Mouse (Mus musculus) forebrain, embryonic 15.5 days (tissue): ENCODE data around the gene Nbl1. TPM values are rescaled to one million over a fixed set of nuclear protein-coding genes. Genes with fewer than 3 reads are reported as not detected.

ENCODE experiments used
- ATAC-seq: fragments of 200-750 bp; cut with Nextera tagmentation; replicated peaks from 2 replicates; pipeline ENCODE4 v1.8.0; 2017; ENCODE audit warnings: mild to moderate bottlenecking, moderate TSS enrichment, moderate library complexity
- H3K27ac ChIP-seq: fragments of 300-500 bp; sonication (generic); replicated peaks from 2 replicates; pipeline ENCODE4 v1.5.1; 2015; ENCODE audit warnings: mild to moderate bottlenecking, inconsistent platforms
- H3K27me3 ChIP-seq: fragments of 300-500 bp; sonication (generic); 2 replicates; pipeline ENCODE4 v1.6.1; 2015; ENCODE audit warnings: inconsistent platforms
- H3K36me3 ChIP-seq: fragments of 300-500 bp; sonication (generic); 2 replicates; pipeline ENCODE4 v1.6.1; 2015; ENCODE audit warnings: mild to moderate bottlenecking, inconsistent platforms
- H3K4me1 ChIP-seq: fragments of 300-500 bp; sonication (generic); 2 replicates; pipeline ENCODE4 v1.6.1; 2015; ENCODE audit warnings: inconsistent platforms
- H3K4me2 ChIP-seq: fragments of 300-500 bp; sonication (generic); replicated peaks from 2 replicates; pipeline ENCODE4 v1.6.1; 2015; ENCODE audit warnings: mild to moderate bottlenecking, inconsistent platforms
- H3K4me3 ChIP-seq: fragments of 300-500 bp; sonication (generic); 2 replicates; pipeline ENCODE4 v1.5.1; 2015; ENCODE audit warnings: mild to moderate bottlenecking, inconsistent platforms
- H3K9ac ChIP-seq: fragments of 300-500 bp; sonication (generic); replicated peaks from 2 replicates; pipeline ENCODE4 v1.6.1; 2015; ENCODE audit warnings: mild to moderate bottlenecking, inconsistent platforms
- H3K9me3 ChIP-seq: fragments of 300-500 bp; sonication (generic); 2 replicates; pipeline ENCODE4 v1.6.1; 2016; ENCODE audit warnings: inconsistent platforms
- WGBS: fragments of 180-500 bp; shearing (Covaris S2); methylation state at CpG from one replicate; pipeline ENCODE4 v1.1.7; 2015; ENCODE audit warnings: mixed read lengths; 5-methylcytosine and 5-hydroxymethylcytosine counted together
- polyA plus RNA-seq: library from polyadenylated mRNA; unstranded; fragments of >200 nt; fragmentation: Nextera tagmentation; extraction: Ambion mirVana; gene quantifications from 2 replicates; pipeline ENCODE4 v1.2.1, GENCODE M21; 2015

The Nbl1 gene
- polyA plus RNA-seq, 1 experiment from 2014 or later = 24.6 TPM

GRCm38 (mm10) chr4:139120998-139121397 lies 28.2 kb upstream of the Nbl1 start:
- Histone ChIP-seq H3K4me2 (no peak overlapping the region), H3K9ac (no peak overlapping the region), H3K27me3 (no peaks in the 10 kb centered on the region), H3K4me1 (peaks cover 8% of the 10 kb centered on the region), H3K27ac (no peak overlapping the region), H3K9me3 (no peaks in the 10 kb centered on the region), H3K36me3 (no peaks in the 10 kb centered on the region), H3K4me3 (no peak overlapping the region)
- 79% methylated on average over 7 of the region's 7 CpGs for WGBS
- ATAC-seq = no peak

DNA sequence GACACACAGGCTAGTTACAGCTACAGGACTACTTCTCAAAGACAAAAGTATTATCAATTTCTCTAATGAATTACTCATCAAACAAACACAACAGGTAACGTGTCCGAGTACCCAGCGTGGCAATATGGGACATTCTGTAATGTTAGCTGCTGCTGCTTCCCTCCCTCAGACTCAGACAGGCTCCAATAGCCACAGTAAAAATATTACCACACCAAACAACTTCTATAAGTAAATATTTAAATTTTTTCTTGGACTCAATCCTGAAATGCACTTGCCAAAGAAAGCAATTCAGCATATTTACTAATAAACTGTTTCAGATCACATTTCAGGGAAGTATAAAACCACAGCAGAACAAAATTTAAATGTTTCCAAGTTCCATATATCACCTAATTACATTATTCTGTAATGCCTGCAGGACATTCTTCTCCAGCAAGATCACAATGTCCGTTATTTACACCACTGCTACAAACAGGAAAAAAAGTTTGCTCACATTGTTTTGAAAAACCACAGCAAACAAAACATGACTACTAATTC lies 27.6 kb upstream of the Nbl1 start:
- Histone ChIP-seq H3K27ac (no peak overlapping the region), H3K9me3 (no peaks in the 10 kb centered on the region), H3K27me3 (no peaks in the 10 kb centered on the region), H3K9ac (no peak overlapping the region), H3K4me2 (no peak overlapping the region), H3K36me3 (no peaks in the 10 kb centered on the region), H3K4me1 (peaks cover 9% of the 10 kb centered on the region), H3K4me3 (no peak overlapping the region)
- ATAC-seq = no peak
- 83% methylated on average over 4 of the region's 4 CpGs for WGBS

DNA sequence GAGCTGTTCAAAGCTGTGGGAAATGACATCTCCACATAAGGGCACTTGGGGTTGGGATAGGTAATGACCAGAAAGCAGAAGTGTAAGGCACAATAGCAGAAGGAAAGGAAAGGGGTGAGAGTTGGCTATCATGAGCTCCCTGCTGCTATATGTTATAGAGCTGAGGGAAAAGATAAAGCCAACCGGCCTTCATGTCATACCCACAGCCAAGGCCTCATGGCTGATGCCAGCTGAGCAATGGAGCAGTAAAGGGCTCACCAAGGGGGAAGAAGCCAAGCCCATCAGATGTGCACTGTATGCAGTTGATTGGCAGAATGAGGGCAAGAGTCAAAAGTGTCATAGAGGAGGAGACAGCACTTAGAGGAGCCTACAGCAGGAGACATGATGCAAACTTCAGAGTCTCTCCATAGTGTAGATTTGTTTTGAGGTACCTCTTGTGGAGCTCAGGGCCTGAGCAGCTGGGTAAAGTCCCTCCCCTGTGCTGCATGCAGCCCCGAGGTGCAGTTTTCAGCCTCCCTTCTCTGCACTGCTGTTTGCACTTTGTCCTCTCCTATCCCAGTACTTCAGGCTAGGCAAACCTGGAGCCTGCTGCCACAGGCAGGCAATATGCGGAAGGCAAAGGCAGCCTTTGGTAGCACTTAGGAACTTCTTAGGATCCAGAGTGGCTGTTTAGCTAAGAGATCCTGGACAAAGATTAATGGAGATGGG lies 23.7 kb upstream of the Nbl1 start:
- Histone ChIP-seq H3K27ac (no peak overlapping the region), H3K9ac (no peak overlapping the region)

DNA sequence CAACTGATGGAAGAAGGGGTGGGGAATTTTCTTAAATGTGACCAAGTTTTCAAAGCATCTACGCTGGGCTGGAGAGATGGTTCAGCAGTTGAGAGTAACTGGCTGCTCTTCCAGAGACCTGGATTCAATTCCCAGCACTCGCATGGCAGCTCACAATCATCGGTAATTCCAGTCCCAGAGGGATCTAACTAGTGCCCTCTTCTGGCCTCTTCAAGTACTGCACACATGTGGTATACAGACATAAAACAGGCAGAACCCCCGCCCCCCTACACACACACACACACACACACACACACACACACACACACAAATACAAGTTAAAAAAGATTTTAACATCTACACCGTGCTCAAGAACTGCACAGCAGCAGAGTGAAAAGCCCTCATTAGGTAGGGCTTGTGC lies 22.9 kb upstream of the Nbl1 start:
- Histone ChIP-seq H3K27me3 (no peaks in the 10 kb centered on the region), H3K27ac (no peak overlapping the region), H3K4me1 (peaks cover 22% of the 10 kb centered on the region), H3K9ac (no peak overlapping the region), H3K4me3 (no peak overlapping the region), H3K9me3 (no peaks in the 10 kb centered on the region), H3K4me2 (no peak overlapping the region), H3K36me3 (no peaks in the 10 kb centered on the region)
- WGBS = 72% methylated on average over 5 of the region's 5 CpGs
- ATAC-seq = 0 out of 2 replicates have a peak, but pooled peaks have one; percentile 19

More for the DNA sequence above, 23.7 kb upstream of the Nbl1 start:
- no peak overlapping the region for H3K4me2 ChIP-seq
- ATAC-seq = peak; percentile 55
- H3K4me3 ChIP-seq = no peak overlapping the region
- no peaks in the 10 kb centered on the region for H3K9me3 ChIP-seq
- WGBS = 51% methylated on average over 3 of the region's 3 CpGs
- no peaks in the 10 kb centered on the region for H3K36me3 ChIP-seq
- no peaks in the 10 kb centered on the region for H3K27me3 ChIP-seq
- H3K4me1 ChIP-seq = peaks cover 15% of the 10 kb centered on the region

DNA sequence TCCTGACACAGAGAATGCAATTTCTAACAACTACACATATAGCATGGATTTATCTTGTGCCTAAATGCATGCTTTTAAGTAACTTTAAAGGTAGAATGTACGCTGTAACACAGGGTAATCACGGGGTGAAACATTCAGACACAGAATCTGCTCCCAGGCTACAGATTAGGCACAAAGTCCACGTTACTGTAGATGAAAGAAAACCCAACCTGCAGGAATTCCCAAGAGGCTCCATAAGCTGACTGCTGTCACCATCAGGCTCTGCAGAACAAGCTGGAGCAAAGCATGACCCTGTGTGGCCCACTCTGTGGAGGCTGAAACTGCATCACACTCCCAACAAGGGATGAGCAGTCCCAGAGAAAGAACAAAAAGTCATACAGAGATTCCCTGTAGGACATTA lies 19.7 kb upstream of the Nbl1 start:
- Histone ChIP-seq H3K4me1 (peaks cover 25% of the 10 kb centered on the region), H3K4me2 (no peak overlapping the region), H3K27ac (no peak overlapping the region), H3K9ac (no peak overlapping the region), H3K4me3 (no peak overlapping the region), H3K36me3 (no peaks in the 10 kb centered on the region), H3K27me3 (no peaks in the 10 kb centered on the region), H3K9me3 (no peaks in the 10 kb centered on the region)
- WGBS = 75% methylated on average over 3 of the region's 3 CpGs
- ATAC-seq = no peak

- ATAC-seq = no peak
- 58% methylated on average over 3 of the region's 3 CpGs for WGBS
- no peaks in the 10 kb centered on the region for H3K27me3 ChIP-seq
- H3K4me3 ChIP-seq = no peak overlapping the region
- no peaks in the 10 kb centered on the region for H3K9me3 ChIP-seq
- H3K4me1 ChIP-seq = peaks cover 20% of the 10 kb centered on the region
- H3K27ac ChIP-seq = 0 out of 2 replicates have a peak overlapping the region, but pooled peaks have one; percentile 4
- H3K36me3 ChIP-seq = no peaks in the 10 kb centered on the region
- no peak overlapping the region for H3K9ac ChIP-seq
- no peak overlapping the region for H3K4me2 ChIP-seq
Observed at GRCm38 (mm10) chr4:139111421-139111820, 18.6 kb upstream of the Nbl1 start.

GRCm38 (mm10) chr4:139110858-139111257 lies 18.1 kb upstream of the Nbl1 start:
- H3K4me3 ChIP-seq = no peak overlapping the region
- H3K27me3 ChIP-seq = no peaks in the 10 kb centered on the region
- ATAC-seq = no peak
- H3K27ac ChIP-seq = 0 out of 2 replicates have a peak overlapping the region, but pooled peaks have one; percentile 4
- H3K36me3 ChIP-seq = no peaks in the 10 kb centered on the region
- H3K4me1 ChIP-seq = peaks cover 16% of the 10 kb centered on the region
- no peaks in the 10 kb centered on the region for H3K9me3 ChIP-seq
- H3K9ac ChIP-seq = no peak overlapping the region
- 60% methylated on average over 3 of the region's 3 CpGs for WGBS
- H3K4me2 ChIP-seq = no peak overlapping the region

GRCm38 (mm10) chr4:139105453-139105852 lies 12.7 kb upstream of the Nbl1 start:
- H3K9me3 ChIP-seq = no peaks in the 10 kb centered on the region
- H3K36me3 ChIP-seq = peaks cover 24% of the 10 kb centered on the region
- ATAC-seq = no peak
- 95% methylated on average over 1 of the region's 1 CpGs for WGBS
- H3K4me3 ChIP-seq = no peak overlapping the region
- no peak overlapping the region for H3K9ac ChIP-seq
- no peak overlapping the region for H3K27ac ChIP-seq
- no peak overlapping the region for H3K4me2 ChIP-seq
- H3K4me1 ChIP-seq = no peaks in the 10 kb centered on the region
- H3K27me3 ChIP-seq = no peaks in the 10 kb centered on the region

GRCm38 (mm10) chr4:139101546-139101945 lies 8.8 kb upstream of the Nbl1 start:
- peaks cover 24% of the 10 kb centered on the region for H3K36me3 ChIP-seq
- no peak for ATAC-seq
- H3K4me1 ChIP-seq = no peaks in the 10 kb centered on the region
- H3K4me3 ChIP-seq = no peak overlapping the region
- H3K27ac ChIP-seq = no peak overlapping the region
- H3K4me2 ChIP-seq = no peak overlapping the region
- no peaks in the 10 kb centered on the region for H3K27me3 ChIP-seq
- H3K9me3 ChIP-seq = no peaks in the 10 kb centered on the region
- 88% methylated on average over 6 of the region's 6 CpGs for WGBS
- H3K9ac ChIP-seq = no peak overlapping the region

DNA sequence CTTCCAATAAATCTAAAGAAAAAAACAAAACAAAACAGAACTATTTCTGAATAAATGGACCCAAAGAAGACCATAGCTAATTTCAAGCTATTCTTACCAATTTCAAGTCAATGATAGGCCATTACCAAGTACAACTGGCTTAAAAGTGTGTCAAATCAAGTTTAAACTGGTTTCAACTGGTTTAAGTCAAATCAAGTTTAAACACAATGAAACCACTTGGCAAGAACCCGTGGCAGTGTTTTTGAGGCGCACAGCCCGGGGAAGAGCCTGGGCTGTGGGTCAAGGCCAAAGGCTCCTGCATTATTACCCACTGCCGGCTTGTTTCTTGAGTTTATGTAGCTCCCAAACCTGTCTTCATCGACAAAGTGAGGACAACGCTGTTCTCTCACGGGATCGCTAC lies 7.5 kb upstream of the Nbl1 start:
- no peak for ATAC-seq
- no peak overlapping the region for H3K9ac ChIP-seq
- H3K9me3 ChIP-seq = no peaks in the 10 kb centered on the region
- H3K36me3 ChIP-seq = peaks cover 24% of the 10 kb centered on the region
- no peak overlapping the region for H3K27ac ChIP-seq
- no peaks in the 10 kb centered on the region for H3K4me1 ChIP-seq
- 87% methylated on average over 8 of the region's 8 CpGs for WGBS
- no peak overlapping the region for H3K4me3 ChIP-seq
- H3K27me3 ChIP-seq = no peaks in the 10 kb centered on the region
- H3K4me2 ChIP-seq = no peak overlapping the region

DNA sequence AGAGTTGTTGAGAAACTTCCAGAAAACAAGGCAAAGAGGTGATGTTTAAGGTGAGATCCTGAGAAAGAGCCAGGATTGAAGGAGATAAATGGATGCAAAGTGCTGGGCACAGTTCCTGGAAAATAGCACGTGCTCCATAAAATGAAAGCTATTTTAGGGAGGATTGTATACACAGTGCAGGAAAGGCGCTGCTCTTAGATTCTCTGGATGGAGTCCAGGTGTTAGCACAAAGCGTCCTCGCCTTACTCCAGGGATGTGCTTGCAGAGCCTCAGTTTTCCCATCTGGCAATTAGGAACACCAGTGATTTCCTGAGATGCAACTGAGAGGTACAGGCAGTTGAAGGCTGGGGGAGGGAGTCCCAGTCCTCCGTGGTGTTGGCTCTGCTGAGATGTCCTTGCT lies 3.4 kb upstream of the Nbl1 start:
- WGBS = 59% methylated on average over 5 of the region's 5 CpGs
- H3K4me3 ChIP-seq = no peak overlapping the region
- no peaks in the 10 kb centered on the region; the same call in 1 of the 2 replicates for H3K36me3 ChIP-seq
- H3K4me2 ChIP-seq = no peak overlapping the region
- H3K9me3 ChIP-seq = no peaks in the 10 kb centered on the region
- peaks cover 31% of the 10 kb centered on the region for H3K27me3 ChIP-seq
- H3K4me1 ChIP-seq = peaks cover 20% of the 10 kb centered on the region
- no peak overlapping the region for H3K9ac ChIP-seq
- no peak for ATAC-seq
- H3K27ac ChIP-seq = no peak overlapping the region

DNA sequence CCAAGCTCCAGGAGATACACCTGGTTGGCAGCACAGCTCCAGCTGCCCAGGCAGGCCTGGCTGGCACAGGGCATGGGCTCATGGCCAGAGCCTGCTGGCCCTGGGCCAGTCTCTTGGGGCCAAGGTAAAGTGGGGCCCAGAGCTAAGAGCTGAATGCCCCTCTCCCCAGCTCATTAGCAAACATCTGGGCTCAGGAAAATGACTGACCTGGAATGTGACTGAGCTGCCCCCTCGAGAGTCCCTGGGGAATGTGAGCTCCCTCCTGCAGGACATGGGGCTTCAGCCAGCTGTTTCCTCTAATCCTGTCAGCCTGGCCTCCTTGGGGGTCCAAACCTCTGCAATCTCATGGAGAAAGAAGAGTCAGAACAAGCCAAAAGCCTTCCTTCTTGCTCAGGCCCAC lies 2.6 kb upstream of the Nbl1 start:
- Histone ChIP-seq H3K4me3 (no peak overlapping the region), H3K36me3 (no peaks in the 10 kb centered on the region), H3K9me3 (no peaks in the 10 kb centered on the region), H3K27ac (no peak overlapping the region), H3K4me2 (no peak overlapping the region), H3K9ac (no peak overlapping the region), H3K4me1 (peaks cover 20% of the 10 kb centered on the region), H3K27me3 (peaks cover 39% of the 10 kb centered on the region)
- 53% methylated on average over 1 of the region's 1 CpGs for WGBS
- no peak for ATAC-seq

DNA sequence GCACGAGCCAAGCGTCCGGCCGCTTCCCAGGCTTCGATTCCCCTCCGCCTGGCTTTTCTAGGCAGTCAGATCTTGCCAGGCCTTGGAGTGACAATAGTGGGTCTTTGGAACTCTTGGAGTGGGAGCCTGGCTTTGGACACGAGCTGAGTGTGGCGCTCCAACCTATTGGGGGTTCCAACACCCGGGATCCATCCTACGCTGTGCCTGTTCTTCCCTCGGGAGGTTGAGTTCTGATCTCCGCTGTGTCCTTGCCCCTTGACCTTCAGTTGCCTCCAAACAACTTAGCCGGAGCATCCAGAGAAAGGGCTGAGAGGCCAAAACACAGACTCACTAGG lies 370 bp upstream of the Nbl1 start:
- no peaks in the 10 kb centered on the region for H3K36me3 ChIP-seq
- H3K27me3 ChIP-seq = peaks cover 44% of the 10 kb centered on the region
- H3K9me3 ChIP-seq = no peaks in the 10 kb centered on the region
- peak overlapping the region; percentile 51; the same call in 1 of the 2 replicates for H3K9ac ChIP-seq
- H3K27ac ChIP-seq = no peak overlapping the region
- H3K4me3 ChIP-seq = peak overlapping the region; percentile 57
- H3K4me1 ChIP-seq = peaks cover 20% of the 10 kb centered on the region
- WGBS = 22% methylated on average over 13 of the region's 13 CpGs
- H3K4me2 ChIP-seq = peak overlapping the region; percentile 94
- ATAC-seq = no peak
